Mouse (Mus musculus): ENCODE results near the gene Nadk. TPM values are rescaled to one million over a fixed set of nuclear protein-coding genes. Genes with fewer than 3 reads are reported as not detected.

The Nadk gene
- total RNA-seq, 1 experiment: 88.5 TPM

GRCm38 (mm10) chr4:155601091-155601996 is 39.2 kb downstream of the Nadk start, which contains the start of gene Slc35e2:
Gene Slc35e2 (plus strand): TSS chr4:155601416.
- Histone ChIP-seq H3K9ac (ENCODE audit: insufficient read depth, low read depth, low read length, poor library complexity, severe bottlenecking) (peak within 1 kb of the TSS; percentile 99), H3K9me3 (ENCODE audit: control insufficient read depth, insufficient read depth, low read depth, low read length) (no peaks in the 10 kb centered on the region), H3K27ac (ENCODE audit: insufficient read depth, low read depth, low read length, poor library complexity, severe bottlenecking) (peak within 1 kb of the TSS; percentile 97), H3K4me3 (ENCODE audit: insufficient read depth in 1 of 2, low read depth in 1 of 2, low read length in 2 of 2, poor library complexity in 1 of 2, severe bottlenecking in 1 of 2) (peak within 1 kb of the TSS; percentile 65 to 87), H3K4me1 (ENCODE audit: control insufficient read depth in 2 of 2, insufficient read depth in 2 of 2, low read length in 2 of 2, poor library complexity in 1 of 2) (peaks cover 0 to 4% of the 10 kb centered on the region in 2 experiments; a peak in 1 of 4 replicates), H3K36me3 (ENCODE audit: control insufficient read depth, insufficient read depth, low read length, poor library complexity, severe bottlenecking) (peaks cover 9% of the 10 kb centered on the region; the same call in 1 of the 2 replicates)
- TF ChIP-seq ZC3H11A (IDR thresholded peaks at IDR 0.05; ENCODE audit: borderline replicate concordance, low read depth, low read length) (no peak), ZNF384 (IDR thresholded peaks at IDR 0.05; ENCODE audit: low read depth, low read length) (no peak), MAFK (IDR thresholded peaks at IDR 0.05; ENCODE audit: insufficient read depth, low read depth, low read length) (no peak), HCFC1 (IDR thresholded peaks at IDR 0.05; ENCODE audit: borderline replicate concordance, insufficient read depth, low read length) (no peak; the same call in 1 of the 2 replicates), CHD2 (IDR thresholded peaks at IDR 0.05; ENCODE audit: low read depth, low read length) (no peak)
- in situ Hi-C loops (cut with MboI; ENCODE audit: low sequenced_read_pairs in 2 of 2, unreplicated experiment in 2 of 2): no loop called here
- peak; percentile 91 for DNase-seq (ENCODE audit: low read depth, low spot score)

DNA sequence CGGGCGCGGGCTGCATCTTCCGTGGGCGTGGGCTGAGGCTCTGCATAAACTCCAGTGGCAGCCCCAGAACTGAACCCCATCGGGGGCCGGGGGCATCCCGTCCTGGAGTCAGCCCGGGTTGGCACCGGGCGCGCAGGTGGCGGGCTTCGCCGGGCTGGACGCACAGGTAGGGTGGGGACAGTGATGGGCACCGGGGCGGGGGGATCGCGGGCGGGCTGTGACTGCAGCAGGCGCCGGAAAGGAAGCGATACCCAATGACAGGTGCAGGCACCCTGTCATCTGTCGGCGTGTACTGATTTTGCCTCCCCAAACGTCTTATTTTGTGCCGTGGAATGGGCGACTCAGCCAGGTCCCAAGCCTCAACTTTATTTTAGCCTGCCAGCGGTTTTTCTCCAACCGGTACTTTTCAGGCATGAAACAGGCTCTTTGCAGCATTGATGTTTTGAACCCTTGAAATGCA is 39.8 kb downstream of the Nadk start:
- DNase-seq (ENCODE audit: low read depth, low spot score): no peak
- Histone ChIP-seq H3K4me1 (ENCODE audit: control insufficient read depth in 2 of 2, insufficient read depth in 2 of 2, low read length in 2 of 2, poor library complexity in 1 of 2) (peaks cover 0 to 4% of the 10 kb centered on the region in 2 experiments; a peak in 1 of 4 replicates), H3K27ac (ENCODE audit: insufficient read depth, low read depth, low read length, poor library complexity, severe bottlenecking) (peak overlapping the region; percentile 97), H3K36me3 (ENCODE audit: control insufficient read depth, insufficient read depth, low read length, poor library complexity, severe bottlenecking) (peaks cover 9% of the 10 kb centered on the region; the same call in 1 of the 2 replicates), H3K9me3 (ENCODE audit: control insufficient read depth, insufficient read depth, low read depth, low read length) (no peaks in the 10 kb centered on the region), H3K4me3 (ENCODE audit: insufficient read depth in 1 of 2, low read depth in 1 of 2, low read length in 2 of 2, poor library complexity in 1 of 2, severe bottlenecking in 1 of 2) (peak overlapping the region; percentile 65 to 87), H3K9ac (ENCODE audit: insufficient read depth, low read depth, low read length, poor library complexity, severe bottlenecking) (peak overlapping the region; percentile 99)
- in situ Hi-C loops (cut with MboI; ENCODE audit: low sequenced_read_pairs in 2 of 2, unreplicated experiment in 2 of 2): no loop called here
- no peak for TF ChIP-seq ZNF384 (IDR thresholded peaks at IDR 0.05; ENCODE audit: low read depth, low read length)
- TF ChIP-seq CHD2 (IDR thresholded peaks at IDR 0.05; ENCODE audit: low read depth, low read length): no peak
- no peak for TF ChIP-seq MAFK (IDR thresholded peaks at IDR 0.05; ENCODE audit: insufficient read depth, low read depth, low read length)
- no peak for TF ChIP-seq ZC3H11A (IDR thresholded peaks at IDR 0.05; ENCODE audit: borderline replicate concordance, low read depth, low read length)
- no peak for TF ChIP-seq HCFC1 (IDR thresholded peaks at IDR 0.05; ENCODE audit: borderline replicate concordance, insufficient read depth, low read length)

DNA sequence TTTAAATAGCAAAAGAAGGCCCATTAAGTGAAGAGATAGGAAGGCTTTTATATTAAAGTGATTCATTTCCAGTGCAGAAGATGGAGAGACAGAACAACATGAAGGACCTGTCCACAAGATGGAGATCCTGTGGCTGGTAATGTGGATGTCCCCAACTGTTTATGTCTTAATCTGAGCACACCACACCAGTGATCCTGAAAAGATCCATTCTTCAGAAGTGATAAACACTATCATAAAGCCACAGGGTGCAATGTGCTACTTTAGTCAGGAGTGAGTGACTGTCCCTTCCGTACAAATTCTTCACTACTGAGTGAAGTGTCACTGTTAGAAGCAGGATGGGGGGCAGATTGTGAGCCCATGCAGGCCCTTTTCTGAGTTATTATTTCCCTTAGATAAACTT is 40.6 kb downstream of the Nadk start:
- Histone ChIP-seq H3K4me3 (ENCODE audit: insufficient read depth in 1 of 2, low read depth in 1 of 2, low read length in 2 of 2, poor library complexity in 1 of 2, severe bottlenecking in 1 of 2) (peak overlapping the region; percentile 65 to 87; a peak in 2 of 4 replicates), H3K36me3 (ENCODE audit: control insufficient read depth, insufficient read depth, low read length, poor library complexity, severe bottlenecking) (peaks cover 9% of the 10 kb centered on the region; the same call in 1 of the 2 replicates), H3K27ac (ENCODE audit: insufficient read depth, low read depth, low read length, poor library complexity, severe bottlenecking) (no peak overlapping the region), H3K4me1 (ENCODE audit: control insufficient read depth in 2 of 2, insufficient read depth in 2 of 2, low read length in 2 of 2, poor library complexity in 1 of 2) (peaks cover 0 to 4% of the 10 kb centered on the region in 2 experiments; a peak in 1 of 4 replicates), H3K9me3 (ENCODE audit: control insufficient read depth, insufficient read depth, low read depth, low read length) (no peaks in the 10 kb centered on the region), H3K9ac (ENCODE audit: insufficient read depth, low read depth, low read length, poor library complexity, severe bottlenecking) (no peak overlapping the region; the same call in 1 of the 2 replicates)
- no peak for TF ChIP-seq MAFK (IDR thresholded peaks at IDR 0.05; ENCODE audit: insufficient read depth, low read depth, low read length)
- no peak for TF ChIP-seq HCFC1 (IDR thresholded peaks at IDR 0.05; ENCODE audit: borderline replicate concordance, insufficient read depth, low read length)
- no peak for TF ChIP-seq CHD2 (IDR thresholded peaks at IDR 0.05; ENCODE audit: low read depth, low read length)
- TF ChIP-seq ZC3H11A (IDR thresholded peaks at IDR 0.05; ENCODE audit: borderline replicate concordance, low read depth, low read length): no peak
- no peak for TF ChIP-seq ZNF384 (IDR thresholded peaks at IDR 0.05; ENCODE audit: low read depth, low read length)
- in situ Hi-C loops (cut with MboI; ENCODE audit: low sequenced_read_pairs in 2 of 2, unreplicated experiment in 2 of 2): no loop called here
- DNase-seq (ENCODE audit: low read depth, low spot score): no peak

GRCm38 (mm10) chr4:155603801-155604200 is 41.6 kb downstream of the Nadk start:
- H3K36me3 ChIP-seq (ENCODE audit: control insufficient read depth, insufficient read depth, low read length, poor library complexity, severe bottlenecking): peaks cover 9% of the 10 kb centered on the region; the same call in 1 of the 2 replicates
- in situ Hi-C loops (cut with MboI; ENCODE audit: low sequenced_read_pairs in 2 of 2, unreplicated experiment in 2 of 2): no loop called here
- no peaks in the 10 kb centered on the region for H3K9me3 ChIP-seq (ENCODE audit: control insufficient read depth, insufficient read depth, low read depth, low read length)
- no peaks in the 10 kb centered on the region for H3K4me1 ChIP-seq (ENCODE audit: control insufficient read depth in 2 of 2, insufficient read depth in 2 of 2, low read length in 2 of 2, poor library complexity in 1 of 2)
- TF ChIP-seq MAFK (IDR thresholded peaks at IDR 0.05; ENCODE audit: insufficient read depth, low read depth, low read length) (no peak), ZC3H11A (IDR thresholded peaks at IDR 0.05; ENCODE audit: borderline replicate concordance, low read depth, low read length) (no peak), CHD2 (IDR thresholded peaks at IDR 0.05; ENCODE audit: low read depth, low read length) (no peak), HCFC1 (IDR thresholded peaks at IDR 0.05; ENCODE audit: borderline replicate concordance, insufficient read depth, low read length) (no peak), ZNF384 (IDR thresholded peaks at IDR 0.05; ENCODE audit: low read depth, low read length) (no peak)
- DNase-seq (ENCODE audit: low read depth, low spot score): no peak
- H3K9ac ChIP-seq (ENCODE audit: insufficient read depth, low read depth, low read length, poor library complexity, severe bottlenecking): no peak overlapping the region
- H3K4me3 ChIP-seq (ENCODE audit: insufficient read depth in 1 of 2, low read depth in 1 of 2, low read length in 2 of 2, poor library complexity in 1 of 2, severe bottlenecking in 1 of 2): no peak overlapping the region
- H3K27ac ChIP-seq (ENCODE audit: insufficient read depth, low read depth, low read length, poor library complexity, severe bottlenecking): no peak overlapping the region
